Mouse (Mus musculus): Measurements from ENCODE around the gene Fry. TPM values are rescaled to one million over a fixed set of nuclear protein-coding genes. Genes with fewer than 3 reads are reported as not detected.

Gene Fry
- polyA plus RNA-seq, 1 experiment from 2014 or later = 7.1 TPM

- Histone ChIP-seq H3K36me3 (no peaks in the 10 kb centered on the region), H3K9me3 (no peaks in the 10 kb centered on the region), H3K9ac (no peak within 1 kb of the TSS), H3K4me1 (replicated peaks) (no peaks in the 10 kb centered on the region), H3K27me3 (replicated peaks) (no peaks in the 10 kb centered on the region), H3K4me3 (replicated peaks) (no peak within 1 kb of the TSS), H3K27ac (no peak within 1 kb of the TSS), H3K4me2 (replicated peaks) (no peak within 1 kb of the TSS)
- 61% methylated on average over 4 of the region's 4 CpGs for WGBS
- ATAC-seq = no peak
Measured at GRCm38 (mm10) chr5:150518064-150518463, 399.6 kb downstream of the Fry start, which contains the start of gene Zar1l. Zar1l (minus strand) TSS chr5:150518164.

GRCm38 (mm10) chr5:150519551-150519950 lies 401.1 kb downstream of the Fry start:
- H3K4me3 ChIP-seq (replicated peaks) = no peak overlapping the region
- no peak for ATAC-seq
- peaks cover 5% of the 10 kb centered on the region; the same call in 1 of the 2 replicates for H3K4me1 ChIP-seq (replicated peaks)
- no peaks in the 10 kb centered on the region for H3K27me3 ChIP-seq (replicated peaks)
- H3K9ac ChIP-seq = no peak overlapping the region
- H3K4me2 ChIP-seq (replicated peaks) = no peak overlapping the region
- WGBS = 93% methylated on average over 1 of the region's 1 CpGs
- H3K36me3 ChIP-seq = no peaks in the 10 kb centered on the region
- H3K27ac ChIP-seq = no peak overlapping the region
- no peaks in the 10 kb centered on the region for H3K9me3 ChIP-seq

GRCm38 (mm10) chr5:150521937-150522866 lies 403.8 kb downstream of the Fry start, which contains the start of gene Brca2:
Brca2 (plus strand) TSS chr5:150522630.
- 5% methylated on average over 63 of the region's 63 CpGs for WGBS

GRCm38 (mm10) chr5:150522867-150523234 lies 404.4 kb downstream of the Fry start:
- no peaks in the 10 kb centered on the region for H3K27me3 ChIP-seq (replicated peaks)
- no peaks in the 10 kb centered on the region for H3K36me3 ChIP-seq
- H3K4me2 ChIP-seq (replicated peaks) = peak overlapping the region; percentile 68
- 6% methylated on average over 11 of the region's 11 CpGs for WGBS
- ATAC-seq = peak; percentile 63; the same call in 1 of the 2 replicates
- H3K4me3 ChIP-seq (replicated peaks) = peak overlapping the region; percentile 76
- H3K27ac ChIP-seq = peak overlapping the region; percentile 85
- H3K9ac ChIP-seq = peak overlapping the region; percentile 83
- peaks cover 5% of the 10 kb centered on the region; the same call in 1 of the 2 replicates for H3K4me1 ChIP-seq (replicated peaks)
- H3K9me3 ChIP-seq = no peaks in the 10 kb centered on the region

More at GRCm38 (mm10) chr5:150521937-150522866, 403.8 kb downstream of the Fry start, which contains the start of gene Brca2:
- Histone ChIP-seq H3K9me3 (no peaks in the 10 kb centered on the region), H3K27me3 (replicated peaks) (no peaks in the 10 kb centered on the region), H3K36me3 (no peaks in the 10 kb centered on the region), H3K4me1 (replicated peaks) (peaks cover 5% of the 10 kb centered on the region; the same call in 1 of the 2 replicates), H3K27ac (peak within 1 kb of the TSS; percentile 85), H3K4me3 (replicated peaks) (peak within 1 kb of the TSS; percentile 76), H3K4me2 (replicated peaks) (peak within 1 kb of the TSS; percentile 68), H3K9ac (peak within 1 kb of the TSS; percentile 83)
- peak; percentile 98 for ATAC-seq

- WGBS = 82% methylated on average over 2 of the region's 2 CpGs
- Histone ChIP-seq H3K4me3 (replicated peaks) (no peak overlapping the region), H3K27ac (no peak overlapping the region), H3K4me1 (replicated peaks) (peaks cover 5% of the 10 kb centered on the region; the same call in 1 of the 2 replicates), H3K9me3 (no peaks in the 10 kb centered on the region), H3K27me3 (replicated peaks) (no peaks in the 10 kb centered on the region), H3K4me2 (replicated peaks) (no peak overlapping the region), H3K9ac (no peak overlapping the region), H3K36me3 (no peaks in the 10 kb centered on the region)
- no peak for ATAC-seq
Measured at GRCm38 (mm10) chr5:150525239-150525638, 406.8 kb downstream of the Fry start.

- ATAC-seq = no peak
- Histone ChIP-seq H3K9ac (no peak overlapping the region), H3K4me1 (replicated peaks) (no peaks in the 10 kb centered on the region), H3K27me3 (replicated peaks) (no peaks in the 10 kb centered on the region), H3K36me3 (peaks cover 12% of the 10 kb centered on the region), H3K4me3 (replicated peaks) (no peak overlapping the region), H3K9me3 (no peaks in the 10 kb centered on the region), H3K4me2 (replicated peaks) (no peak overlapping the region), H3K27ac (no peak overlapping the region)
- WGBS = 98% methylated on average over 1 of the region's 1 CpGs
Measured at GRCm38 (mm10) chr5:150541302-150541701, 422.9 kb downstream of the Fry start.

GRCm38 (mm10) chr5:150543184-150543583 lies 424.7 kb downstream of the Fry start:
- Histone ChIP-seq H3K27ac (no peak overlapping the region), H3K4me1 (replicated peaks) (no peaks in the 10 kb centered on the region), H3K27me3 (replicated peaks) (no peaks in the 10 kb centered on the region), H3K4me2 (replicated peaks) (no peak overlapping the region), H3K36me3 (peaks cover 8% of the 10 kb centered on the region), H3K4me3 (replicated peaks) (no peak overlapping the region), H3K9ac (no peak overlapping the region), H3K9me3 (no peaks in the 10 kb centered on the region)
- no peak for ATAC-seq
- 90% methylated on average over 2 of the region's 2 CpGs for WGBS

Other genes starting within 250 kb of the Fry start
- gene Rxfp2, start 100.0 kb upstream of the Fry start, polyA plus RNA-seq (2015; fragmentation: Nextera tagmentation; extraction: Ambion mirVana) = 0.38 and 0.44 TPM in 2 replicates